Mouse (Mus musculus) liver, embryonic 12.5 days (tissue): ENCODE measurements at regions not wholly inside any gene's neighbourhood (a gene's known extent, or its start where the extent isn't known, plus 50 kb on each side); places are given as distances from the start of the nearest gene placed in this dataset.

Experiments used
- ATAC-seq: fragments of 200-750 bp; cut with Nextera tagmentation; 2 replicates; pipeline ENCODE4 v1.8.0; 2017; ENCODE audit warnings: moderate number of reproducible peaks, mild to moderate bottlenecking, moderate library complexity
- H3K27ac ChIP-seq: fragments of 300-500 bp; sonication (generic); 2 replicates; pipeline ENCODE4 v1.5.1; 2016; ENCODE audit warnings: mild to moderate bottlenecking
- H3K27me3 ChIP-seq: fragments of 300-500 bp; sonication (generic); replicated peaks from 2 replicates; pipeline ENCODE4 v1.6.1; 2016; ENCODE audit warnings: mild to moderate bottlenecking, moderate library complexity
- H3K36me3 ChIP-seq: fragments of 300-500 bp; sonication (generic); 2 replicates; pipeline ENCODE4 v1.6.1; 2016; ENCODE audit warnings: mild to moderate bottlenecking, moderate library complexity
- H3K4me1 ChIP-seq: fragments of 300-500 bp; sonication (generic); 2 replicates; pipeline ENCODE4 v1.6.1; 2016
- H3K4me2 ChIP-seq: fragments of 300-500 bp; sonication (generic); 2 replicates; pipeline ENCODE4 v1.6.1; 2016; ENCODE audit warnings: mild to moderate bottlenecking, moderate library complexity
- H3K4me3 ChIP-seq: fragments of 300-500 bp; sonication (generic); 2 replicates; pipeline ENCODE4 v1.5.1; 2016; ENCODE audit warnings: mild to moderate bottlenecking, moderate library complexity
- H3K9ac ChIP-seq: fragments of 300-500 bp; sonication (generic); 2 replicates; pipeline ENCODE4 v1.6.1; 2016; ENCODE audit warnings: mild to moderate bottlenecking, moderate library complexity
- H3K9me3 ChIP-seq: fragments of 300-500 bp; sonication (generic); replicated peaks from 2 replicates; pipeline ENCODE4 v1.6.1; 2016; ENCODE audit warnings: mild to moderate bottlenecking, moderate library complexity
- WGBS: fragments of 180-500 bp; shearing (Covaris S2); methylation state at CpG from one replicate; pipeline ENCODE4 v1.1.7; 2016; ENCODE audit not compliant: insufficient replicate concordance; 5-methylcytosine and 5-hydroxymethylcytosine counted together

GRCm38 (mm10) chr17:76002836-76003235, 451.1 kb upstream of the Fam98a start:
- H3K36me3 ChIP-seq: no peaks in the 10 kb centered on the region
- no peaks in the 10 kb centered on the region for H3K27me3 ChIP-seq
- no peak overlapping the region for H3K27ac ChIP-seq
- no peak for ATAC-seq
- no peak overlapping the region for H3K4me3 ChIP-seq
- H3K9ac ChIP-seq: no peak overlapping the region
- no peaks in the 10 kb centered on the region for H3K4me1 ChIP-seq
- H3K4me2 ChIP-seq: no peak overlapping the region
- no peaks in the 10 kb centered on the region for H3K9me3 ChIP-seq

GRCm38 (mm10) chr17:75961371-75961770, 409.6 kb upstream of the Fam98a start:
- no peak overlapping the region for H3K4me3 ChIP-seq
- 49% methylated on average over 2 of the region's 2 CpGs for WGBS
- no peaks in the 10 kb centered on the region for H3K4me1 ChIP-seq
- no peaks in the 10 kb centered on the region for H3K9me3 ChIP-seq
- no peaks in the 10 kb centered on the region for H3K36me3 ChIP-seq
- no peaks in the 10 kb centered on the region for H3K27me3 ChIP-seq
- no peak overlapping the region for H3K9ac ChIP-seq
- no peak overlapping the region for H3K4me2 ChIP-seq
- H3K27ac ChIP-seq: no peak overlapping the region
- ATAC-seq: no peak

- no peaks in the 10 kb centered on the region for H3K36me3 ChIP-seq
- no peaks in the 10 kb centered on the region for H3K4me1 ChIP-seq
- no peak for ATAC-seq
- H3K9ac ChIP-seq: no peak overlapping the region
- no peak overlapping the region for H3K4me2 ChIP-seq
- WGBS: 64% methylated on average over 6 of the region's 6 CpGs
- H3K27me3 ChIP-seq: no peaks in the 10 kb centered on the region
- no peak overlapping the region for H3K27ac ChIP-seq
- no peaks in the 10 kb centered on the region for H3K9me3 ChIP-seq
- no peak overlapping the region for H3K4me3 ChIP-seq
Measured at GRCm38 (mm10) chr17:75936686-75937380, 385.1 kb upstream of the Fam98a start.

GRCm38 (mm10) chr17:75931022-75931421, 379.3 kb upstream of the Fam98a start:
- ATAC-seq: no peak
- H3K9me3 ChIP-seq: no peaks in the 10 kb centered on the region
- H3K27me3 ChIP-seq: no peaks in the 10 kb centered on the region
- no peak overlapping the region for H3K27ac ChIP-seq
- no peaks in the 10 kb centered on the region for H3K4me1 ChIP-seq
- H3K4me3 ChIP-seq: no peak overlapping the region
- WGBS: 71% methylated on average over 1 of the region's 1 CpGs
- no peak overlapping the region for H3K4me2 ChIP-seq
- H3K36me3 ChIP-seq: no peaks in the 10 kb centered on the region
- no peak overlapping the region for H3K9ac ChIP-seq

- H3K4me1 ChIP-seq: no peaks in the 10 kb centered on the region
- H3K4me2 ChIP-seq: no peak overlapping the region
- no peaks in the 10 kb centered on the region for H3K27me3 ChIP-seq
- no peaks in the 10 kb centered on the region for H3K9me3 ChIP-seq
- H3K36me3 ChIP-seq: no peaks in the 10 kb centered on the region
- H3K4me3 ChIP-seq: no peak overlapping the region
- H3K27ac ChIP-seq: no peak overlapping the region
- no peak for ATAC-seq
- 74% methylated on average over 2 of the region's 2 CpGs for WGBS
- no peak overlapping the region for H3K9ac ChIP-seq
Measured at GRCm38 (mm10) chr17:75920240-75920639, 368.5 kb upstream of the Fam98a start.

GRCm38 (mm10) chr17:75917020-75917419, 365.3 kb upstream of the Fam98a start:
- no peak overlapping the region for H3K9ac ChIP-seq
- WGBS: 54% methylated on average over 4 of the region's 4 CpGs

GRCm38 (mm10) chr17:75916590-75916989, 364.8 kb upstream of the Fam98a start:
- Histone ChIP-seq H3K4me1 (no peaks in the 10 kb centered on the region), H3K4me3 (no peak overlapping the region), H3K4me2 (no peak overlapping the region), H3K27me3 (no peaks in the 10 kb centered on the region), H3K9ac (no peak overlapping the region), H3K36me3 (no peaks in the 10 kb centered on the region), H3K9me3 (no peaks in the 10 kb centered on the region), H3K27ac (no peak overlapping the region)
- 60% methylated on average over 2 of the region's 2 CpGs for WGBS
- ATAC-seq: no peak

More at GRCm38 (mm10) chr17:75917020-75917419, 365.3 kb upstream of the Fam98a start:
- Histone ChIP-seq H3K4me1 (no peaks in the 10 kb centered on the region), H3K9me3 (no peaks in the 10 kb centered on the region), H3K4me2 (no peak overlapping the region), H3K27ac (no peak overlapping the region), H3K27me3 (no peaks in the 10 kb centered on the region), H3K4me3 (no peak overlapping the region), H3K36me3 (no peaks in the 10 kb centered on the region)
- ATAC-seq: no peak

GRCm38 (mm10) chr17:75915256-75915655, 363.5 kb upstream of the Fam98a start:
- no peak overlapping the region for H3K9ac ChIP-seq
- H3K9me3 ChIP-seq: no peaks in the 10 kb centered on the region
- H3K4me2 ChIP-seq: no peak overlapping the region
- H3K36me3 ChIP-seq: no peaks in the 10 kb centered on the region
- no peaks in the 10 kb centered on the region for H3K4me1 ChIP-seq
- WGBS: 60% methylated on average over 1 of the region's 1 CpGs
- no peak overlapping the region for H3K27ac ChIP-seq
- no peaks in the 10 kb centered on the region for H3K27me3 ChIP-seq
- no peak overlapping the region for H3K4me3 ChIP-seq
- no peak for ATAC-seq

GRCm38 (mm10) chr17:75907085-75907484, 355.3 kb upstream of the Fam98a start:
- Histone ChIP-seq H3K27ac (no peak overlapping the region), H3K36me3 (no peaks in the 10 kb centered on the region), H3K9me3 (no peaks in the 10 kb centered on the region), H3K27me3 (no peaks in the 10 kb centered on the region), H3K9ac (no peak overlapping the region), H3K4me3 (no peak overlapping the region), H3K4me1 (no peaks in the 10 kb centered on the region), H3K4me2 (no peak overlapping the region)
- ATAC-seq: no peak
- WGBS: 58% methylated on average over 3 of the region's 3 CpGs

GRCm38 (mm10) chr17:75906643-75907042, 354.9 kb upstream of the Fam98a start:
- no peaks in the 10 kb centered on the region for H3K4me1 ChIP-seq
- no peak for ATAC-seq
- WGBS: 52% methylated on average over 3 of the region's 3 CpGs
- no peak overlapping the region for H3K4me2 ChIP-seq
- H3K4me3 ChIP-seq: no peak overlapping the region
- no peak overlapping the region for H3K27ac ChIP-seq
- H3K9me3 ChIP-seq: no peaks in the 10 kb centered on the region
- H3K36me3 ChIP-seq: no peaks in the 10 kb centered on the region
- no peaks in the 10 kb centered on the region for H3K27me3 ChIP-seq
- H3K9ac ChIP-seq: no peak overlapping the region

GRCm38 (mm10) chr17:75895436-75895835, 343.7 kb upstream of the Fam98a start:
- Histone ChIP-seq H3K4me3 (no peak overlapping the region), H3K9ac (no peak overlapping the region), H3K36me3 (no peaks in the 10 kb centered on the region), H3K9me3 (no peaks in the 10 kb centered on the region), H3K4me1 (no peaks in the 10 kb centered on the region), H3K27ac (no peak overlapping the region), H3K27me3 (no peaks in the 10 kb centered on the region), H3K4me2 (no peak overlapping the region)
- WGBS: 69% methylated on average over 6 of the region's 6 CpGs
- no peak for ATAC-seq

GRCm38 (mm10) chr17:75894934-75895333, 343.2 kb upstream of the Fam98a start:
- H3K4me1 ChIP-seq: no peaks in the 10 kb centered on the region
- no peak overlapping the region for H3K4me3 ChIP-seq
- H3K27me3 ChIP-seq: no peaks in the 10 kb centered on the region
- H3K27ac ChIP-seq: no peak overlapping the region
- WGBS: 64% methylated on average over 4 of the region's 4 CpGs
- no peaks in the 10 kb centered on the region for H3K9me3 ChIP-seq
- no peak for ATAC-seq
- H3K4me2 ChIP-seq: no peak overlapping the region
- no peaks in the 10 kb centered on the region for H3K36me3 ChIP-seq
- H3K9ac ChIP-seq: no peak overlapping the region

GRCm38 (mm10) chr17:75893559-75893958, 341.8 kb upstream of the Fam98a start:
- WGBS: 38% methylated on average over 1 of the region's 1 CpGs
- ATAC-seq: no peak

More at GRCm38 (mm10) chr17:75893559-75893958, 341.8 kb upstream of the Fam98a start:
- no peaks in the 10 kb centered on the region for H3K4me1 ChIP-seq
- H3K4me3 ChIP-seq: no peak overlapping the region
- H3K27me3 ChIP-seq: no peaks in the 10 kb centered on the region
- no peak overlapping the region for H3K27ac ChIP-seq
- no peaks in the 10 kb centered on the region for H3K36me3 ChIP-seq
- no peak overlapping the region for H3K9ac ChIP-seq
- no peaks in the 10 kb centered on the region for H3K9me3 ChIP-seq
- no peak overlapping the region for H3K4me2 ChIP-seq
